ENCODE assay signal across 13 mouse cellular contexts in genomic region chr2:167144439-167145307, GRCm38 (mm10). TPM values are rescaled to one million over a fixed set of nuclear protein-coding genes. Genes with fewer than 3 reads are reported as not detected.
DNase-seq lines count a peak whose midpoint lies in the region; ATAC-seq lines count a peak whose summit lies in the region.
"Had no signal": no experiment of that assay in that cellular context is flagged by ENCODE, and none has a peak within 500 bp of the region (broad histone marks: within the 10 kb centered on the region; RNA-seq: fewer than 3 reads in every experiment).

No protein-coding gene starts in this region.

- 0 out of 2 replicates have a peak overlapping the region, but pooled peaks have one; percentile 5 for H3K4me2 ChIP-seq in forebrain, embryonic 14.5 days (ENCODE audit: low read length)

- peak overlapping the region; percentile 15; the same call in 1 of the 2 replicates for H3K27ac ChIP-seq in forebrain, embryonic 14.5 days (ENCODE audit: low read depth, low read length)
- H3K27ac ChIP-seq: embryonic facial prominence, embryonic 10.5 days had no signal

- DNase-seq in left cerebral cortex, adult 18-20 months (ENCODE audit: low spot score in 2 of 2): peak; percentile 68 to 78
- DNase-seq in left cerebral cortex, postnatal 4 days: no peak
- DNase-seq in forebrain, embryonic 14.5 days (ENCODE audit: low spot score): peak; percentile 64
- DNase-seq in left cerebral cortex, postnatal 36 days (ENCODE audit: low spot score in 2 of 2): peak; percentile 71 to 75
- peak; percentile 67 to 85 for DNase-seq in right cerebral cortex, postnatal 36 days (ENCODE audit: low spot score in 2 of 2)
- no peak for DNase-seq in gastrocnemius, adult 18-20 months (ENCODE audit: low spot score)
- DNase-seq in kidney, postnatal 36 days: no peak
- DNase-seq: cerebellum, adult 18-20 months; heart, adult 18-20 months; lung, adult 18-20 months; thymus, postnatal 14 days had no signal

- intact Hi-C loops in left cerebral cortex, postnatal 4 days (cut with DNase I): no loop called here
- intact Hi-C loops in left cerebral cortex, postnatal 36 days (cut with DNase I): no loop called here

- H3K36me3 ChIP-seq in forebrain, embryonic 14.5 days (ENCODE audit: control insufficient read depth, insufficient read depth, low read length): no peaks in the 10 kb centered on the region
- H3K36me3 ChIP-seq: embryonic facial prominence, embryonic 10.5 days; G1E had no signal

- H3K27me3 ChIP-seq in forebrain, embryonic 14.5 days (replicated peaks; ENCODE audit: control insufficient read depth, insufficient read depth, low read length): no peaks in the 10 kb centered on the region

- peak overlapping the region; percentile 6; the same call in 1 of the 2 replicates for H3K9ac ChIP-seq in forebrain, embryonic 14.5 days (ENCODE audit: low read length)

- H3K4me3 ChIP-seq in forebrain, embryonic 14.5 days (ENCODE audit: low read depth, low read length): no peak overlapping the region
- H3K4me3 ChIP-seq: embryonic facial prominence, embryonic 10.5 days had no signal

- ATAC-seq in forebrain, embryonic 14.5 days: peak; percentile 58

- WGBS in forebrain, embryonic 14.5 days: 5% methylated on average over 14 of the region's 14 CpGs

- no peaks in the 10 kb centered on the region for H3K9me3 ChIP-seq in forebrain, embryonic 14.5 days (replicated peaks; ENCODE audit: control insufficient read depth, low read length)
- H3K9me3 ChIP-seq: G1E had no signal

- H3K4me1 ChIP-seq in forebrain, embryonic 14.5 days (ENCODE audit: control insufficient read depth, insufficient read depth, low read length): peaks cover 13% of the 10 kb centered on the region

RNA-seq across cellular contexts. Expression of gene Kcnb1, which starts 45.3 kb away (rescaled TPM):
- 100 to 1,000 TPM; 197 to 205 TPM for total RNA-seq in left cerebral cortex, adult 18-20 months (2021)
- total RNA-seq in left cerebral cortex, postnatal 4 days (2021): 10 to 100 TPM; 46.5 to 50.9 TPM
- polyA plus RNA-seq in forebrain, embryonic 14.5 days (2014; fragmentation: Nextera tagmentation; extraction: Ambion mirVana): 1.6 and 2.1 TPM in 2 replicates
- total RNA-seq in left cerebral cortex, postnatal 36 days (2021): 100 to 1,000 TPM; 217 to 219 TPM
- total RNA-seq in gastrocnemius, adult 18-20 months (2021): 10 to 100 TPM; 22.2 to 25.8 TPM
- polyA plus RNA-seq: G1E had no signal

Comparison
In these comparisons a context has a peak if more than half of its experiments do, and no peak if none do; other contexts are left out.
1. DNase-seq: peak in left cerebral cortex, adult 18-20 months (2 of 2), forebrain, embryonic 14.5 days (single experiment), left cerebral cortex, postnatal 36 days (2 of 2) and right cerebral cortex, postnatal 36 days (2 of 2); none in left cerebral cortex, postnatal 4 days (single experiment), gastrocnemius, adult 18-20 months (single experiment) and kidney, postnatal 36 days (0 of 2).